Mouse (Mus musculus) C2C12 (cell line): ENCODE results near the gene Bicc1. TPM values are rescaled to one million over a fixed set of nuclear protein-coding genes. Genes with fewer than 3 reads are reported as not detected.

Experiments used
- H3K27me3 ChIP-seq: one replicate; pipeline ENCODE4 v1.6.1; 2011; ENCODE audit not compliant: control insufficient read depth, insufficient read depth, insufficient read length
- H3K36me3 ChIP-seq: one replicate; pipeline ENCODE4 v1.6.1; 2011; ENCODE audit not compliant: control insufficient read depth, insufficient read depth
- H3K4me3 ChIP-seq: one replicate; pipeline ENCODE4 v1.5.1; 2011; ENCODE audit warnings: mild to moderate bottlenecking, control low read depth; ENCODE audit not compliant: poor library complexity, insufficient read depth, severe bottlenecking
- H3K79me2 ChIP-seq: one replicate; pipeline ENCODE4 v1.6.1; 2011; ENCODE audit not compliant: control insufficient read depth, insufficient read depth
- H3K79me3 ChIP-seq: one replicate; pipeline ENCODE4 v1.6.1; 2011; ENCODE audit warnings: low read depth, control low read depth
- H3ac ChIP-seq: one replicate; pipeline ENCODE3; 2011; ENCODE audit warnings: low read depth; ENCODE audit not compliant: control insufficient read depth, insufficient read length
- CEBPB ChIP-seq: IDR thresholded peaks from one replicate; pipeline ENCODE4 v1.6.1; 2011; ENCODE audit warnings: low read depth, mild to moderate bottlenecking, control low read depth, moderate library complexity
- CTCF ChIP-seq: IDR thresholded peaks from one replicate; pipeline ENCODE4 v1.5.1; 2011; ENCODE audit not compliant: control insufficient read depth, insufficient read depth, insufficient read length
- FOSL1 ChIP-seq: IDR thresholded peaks from one replicate; pipeline ENCODE4 v1.8.0; 2011; ENCODE audit warnings: mild to moderate bottlenecking, low read length; ENCODE audit not compliant: poor library complexity, insufficient read depth, severe bottlenecking
- MAX ChIP-seq: IDR thresholded peaks from one replicate; pipeline ENCODE4 v1.6.1; 2011; ENCODE audit warnings: mild to moderate bottlenecking, control low read depth
- MYOD1 ChIP-seq: IDR thresholded peaks from one replicate; pipeline ENCODE4 v1.6.1; 2011; ENCODE audit warnings: low read depth; ENCODE audit not compliant: control insufficient read depth, insufficient read length
- MYOG ChIP-seq: IDR thresholded peaks from one replicate; pipeline ENCODE4 v1.6.1; 2011; ENCODE audit not compliant: control insufficient read depth, insufficient read length; ENCODE audit errors: extremely low read depth
- USF1 ChIP-seq: IDR thresholded peaks from one replicate; pipeline ENCODE4 v1.6.1; 2011; ENCODE audit warnings: low read depth, mild to moderate bottlenecking, control low read depth, moderate library complexity
- polyA plus RNA-seq: library from polyadenylated mRNA; unstranded; fragments of >200 nt; fragmentation: generic; extraction: Trizol; gene quantifications from one replicate; pipeline ENCODE4 v1.2.1, GENCODE M21; 2012; ENCODE audit warnings: missing spikeins

Bicc1 gene
- polyA plus RNA-seq, 1 experiment: 4.0 TPM

DNA sequence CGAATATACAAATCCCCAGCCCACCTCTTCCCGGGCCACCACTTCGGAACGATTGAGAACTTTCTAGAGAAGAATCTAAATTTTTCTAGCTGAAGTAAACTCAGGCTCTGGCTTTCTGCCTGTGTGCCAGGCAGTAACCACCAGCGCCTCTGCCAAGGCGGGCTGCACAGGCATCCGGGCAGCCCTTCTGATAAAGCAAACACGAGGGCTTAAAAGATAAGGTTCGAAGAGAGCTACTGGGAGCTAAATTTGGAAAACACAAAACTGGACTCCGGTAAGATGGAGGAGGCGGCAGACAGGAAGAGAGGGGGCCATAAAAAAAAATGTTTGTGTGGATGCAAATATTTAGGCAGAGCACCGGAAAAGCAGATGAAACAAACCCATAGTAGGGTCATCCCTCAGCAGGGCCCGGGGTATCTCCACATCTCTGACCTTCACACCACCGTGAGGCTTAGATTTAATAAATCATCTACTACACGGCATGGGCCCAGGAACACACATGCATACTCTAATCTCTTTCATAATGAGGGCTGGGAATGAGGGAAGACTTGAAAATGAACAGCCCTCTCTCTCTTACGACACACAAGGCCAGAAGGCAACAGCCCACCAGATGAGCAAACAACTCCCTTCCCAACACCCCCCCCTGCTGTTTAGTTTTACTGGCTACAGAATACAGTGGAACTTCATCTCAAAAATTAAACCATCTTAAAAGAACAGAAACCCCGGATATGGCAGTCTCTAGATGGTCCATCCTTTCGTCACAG is 134.2 kb downstream of the Bicc1 start:
- no peaks in the 10 kb centered on the region for H3K36me3 ChIP-seq
- H3K79me3 ChIP-seq: no peaks in the 10 kb centered on the region
- no peaks in the 10 kb centered on the region for H3K27me3 ChIP-seq

DNA sequence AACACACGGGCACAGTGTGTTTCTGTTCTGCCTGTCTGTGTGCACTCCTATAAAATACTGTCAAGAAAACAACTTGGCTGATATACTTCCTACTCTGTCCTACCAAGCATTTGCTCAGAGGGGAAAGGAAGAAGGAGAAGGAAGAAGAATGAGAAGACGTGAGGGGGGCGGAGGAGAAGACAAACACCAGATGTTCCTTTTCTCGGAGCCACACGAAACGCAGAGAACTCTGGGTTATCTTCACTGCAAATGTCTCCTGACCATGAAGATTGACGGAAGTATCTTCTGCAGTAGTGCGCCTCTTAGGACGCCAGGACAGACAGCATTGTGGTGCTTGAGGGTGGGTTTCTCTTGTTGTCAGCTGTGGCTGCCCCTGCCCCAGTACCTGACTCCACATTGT is 134.8 kb downstream of the Bicc1 start:
- no peaks in the 10 kb centered on the region for H3K79me2 ChIP-seq
- H3K27me3 ChIP-seq: no peaks in the 10 kb centered on the region
- H3K36me3 ChIP-seq: no peaks in the 10 kb centered on the region
- no peak overlapping the region for H3K4me3 ChIP-seq
- TF ChIP-seq USF1 (no peak), MYOG (no peak), MYOD1 (no peak), MAX (no peak), FOSL1 (no peak), CTCF (no peak), CEBPB (no peak)
- H3K79me3 ChIP-seq: no peaks in the 10 kb centered on the region
- H3ac ChIP-seq: no peak overlapping the region

More for the DNA sequence above, 134.2 kb downstream of the Bicc1 start:
- Histone ChIP-seq H3ac (no peak overlapping the region), H3K79me2 (no peaks in the 10 kb centered on the region), H3K4me3 (no peak overlapping the region)
- TF ChIP-seq MYOG: no peak

GRCm38 (mm10) chr10:71023471-71023870 is 136.0 kb downstream of the Bicc1 start:
- Histone ChIP-seq H3K79me2 (no peaks in the 10 kb centered on the region), H3K79me3 (no peaks in the 10 kb centered on the region), H3K4me3 (no peak overlapping the region), H3K36me3 (no peaks in the 10 kb centered on the region), H3ac (no peak overlapping the region), H3K27me3 (no peaks in the 10 kb centered on the region)
- TF ChIP-seq MYOG (no peak), USF1 (no peak), CEBPB (no peak), FOSL1 (no peak), MYOD1 (no peak), MAX (no peak), CTCF (no peak)

DNA sequence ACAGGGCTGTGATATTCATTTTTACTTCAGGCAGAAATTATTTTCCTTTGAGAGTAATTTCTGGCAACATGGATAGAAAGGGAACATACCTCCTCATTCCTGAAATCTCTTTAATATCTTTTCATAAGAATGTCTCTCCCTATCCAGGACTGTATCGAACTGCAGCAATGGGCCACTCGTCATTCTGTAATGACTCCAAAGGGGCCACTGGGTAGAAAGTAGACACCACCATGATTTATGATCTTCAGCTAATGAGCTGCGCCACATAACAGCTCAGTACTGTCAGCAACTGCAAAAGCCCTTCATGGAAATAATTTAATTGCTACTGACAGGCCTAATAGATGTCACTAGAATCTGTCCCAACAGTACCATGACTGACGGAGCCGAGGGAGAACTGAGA is 139.0 kb downstream of the Bicc1 start:
- Histone ChIP-seq H3K4me3 (no peak overlapping the region), H3K36me3 (no peaks in the 10 kb centered on the region), H3K79me3 (no peaks in the 10 kb centered on the region), H3K27me3 (no peaks in the 10 kb centered on the region), H3K79me2 (no peaks in the 10 kb centered on the region), H3ac (no peak overlapping the region)
- TF ChIP-seq MYOG: no peak

DNA sequence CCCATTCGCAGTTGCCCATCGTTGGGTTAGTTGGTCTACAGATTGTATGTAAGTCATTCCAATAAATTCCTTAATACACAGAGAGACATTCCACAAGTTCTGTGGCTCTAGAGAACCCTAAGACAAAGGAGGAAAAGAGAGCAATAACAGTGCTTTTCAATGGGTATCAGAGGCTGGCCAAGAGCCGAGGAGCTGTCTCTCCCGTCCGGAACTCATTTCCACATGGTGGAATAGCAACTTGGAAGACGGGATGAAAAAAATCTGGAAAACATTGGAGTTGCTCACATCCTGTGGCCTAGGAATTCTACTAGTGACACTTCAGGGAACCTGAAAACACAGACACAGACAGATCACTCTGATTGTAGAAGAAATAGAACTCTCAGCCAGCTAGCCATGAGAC is 139.7 kb downstream of the Bicc1 start:
- Histone ChIP-seq H3K79me2 (no peaks in the 10 kb centered on the region), H3K36me3 (no peaks in the 10 kb centered on the region), H3K79me3 (no peaks in the 10 kb centered on the region), H3K4me3 (no peak overlapping the region), H3ac (no peak overlapping the region), H3K27me3 (no peaks in the 10 kb centered on the region)
- no peak for TF ChIP-seq MYOG
- no peak for TF ChIP-seq CTCF
- no peak for TF ChIP-seq USF1
- no peak for TF ChIP-seq CEBPB
- TF ChIP-seq MAX: no peak

GRCm38 (mm10) chr10:71009771-71010496 is 149.6 kb downstream of the Bicc1 start:
- H3K79me3 ChIP-seq: no peaks in the 10 kb centered on the region
- H3K4me3 ChIP-seq: no peak overlapping the region
- no peaks in the 10 kb centered on the region for H3K36me3 ChIP-seq
- TF ChIP-seq FOSL1: no peak
- TF ChIP-seq CEBPB: no peak
- TF ChIP-seq CTCF: no peak
- no peak for TF ChIP-seq MYOD1
- no peak for TF ChIP-seq MAX
- TF ChIP-seq MYOG: no peak
- TF ChIP-seq USF1: no peak
- H3K27me3 ChIP-seq: no peaks in the 10 kb centered on the region
- H3K79me2 ChIP-seq: no peaks in the 10 kb centered on the region
- H3ac ChIP-seq: no peak overlapping the region
